Mouse (Mus musculus): ENCODE data around the gene F5.

DNA sequence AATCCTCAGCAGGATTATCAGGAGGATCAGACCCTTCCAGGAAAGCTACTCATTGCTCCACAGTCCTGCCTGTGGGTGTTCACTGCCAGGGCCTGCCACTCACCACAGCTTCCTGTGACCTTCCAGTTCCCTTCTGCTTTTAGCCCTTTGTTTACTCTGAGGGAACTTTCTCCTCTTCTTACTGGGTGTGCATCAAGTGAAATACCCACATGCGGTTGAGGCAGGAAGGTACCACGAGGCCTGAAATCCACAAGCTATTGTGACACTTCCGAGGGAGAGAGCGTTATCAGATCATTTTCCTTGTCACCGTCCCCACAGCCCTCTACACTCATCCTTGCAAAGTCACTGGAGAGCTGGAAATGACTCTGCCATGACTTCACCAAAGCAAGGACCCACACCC lies 16.3 kb upstream of the F5 start:
- TF ChIP-seq CTCF (IDR thresholded peaks at IDR 0.05; ENCODE audit: low read depth) (no peak), EP300 (optimal IDR thresholded peaks at IDR 0.05) (no peak)
